Mouse (Mus musculus): ENCODE measurements around the gene Npepps. TPM values are rescaled to one million over a fixed set of nuclear protein-coding genes. Genes with fewer than 3 reads are reported as not detected.

Gene Npepps
- total RNA-seq, 2 experiments from 2014 or later: 32.3 to 45.0 TPM

DNA sequence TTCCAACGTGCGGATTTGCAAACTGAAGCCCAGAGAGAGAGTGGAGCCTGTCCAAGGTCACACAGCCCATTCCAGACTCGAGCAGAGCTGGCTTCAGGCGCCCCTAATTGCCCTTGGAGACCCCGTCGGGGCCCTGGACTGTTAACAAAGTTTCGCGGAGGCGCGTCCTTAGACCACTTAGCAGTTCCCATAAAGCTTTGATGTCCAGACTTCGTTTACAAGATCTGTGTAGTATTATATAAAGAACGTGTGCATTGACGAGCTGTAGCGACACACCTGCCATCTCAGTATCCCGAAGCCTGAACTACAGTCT, 91.8 kb downstream of the Npepps start:
- no peak for ATAC-seq (ENCODE audit: poor library complexity, severe bottlenecking)

DNA sequence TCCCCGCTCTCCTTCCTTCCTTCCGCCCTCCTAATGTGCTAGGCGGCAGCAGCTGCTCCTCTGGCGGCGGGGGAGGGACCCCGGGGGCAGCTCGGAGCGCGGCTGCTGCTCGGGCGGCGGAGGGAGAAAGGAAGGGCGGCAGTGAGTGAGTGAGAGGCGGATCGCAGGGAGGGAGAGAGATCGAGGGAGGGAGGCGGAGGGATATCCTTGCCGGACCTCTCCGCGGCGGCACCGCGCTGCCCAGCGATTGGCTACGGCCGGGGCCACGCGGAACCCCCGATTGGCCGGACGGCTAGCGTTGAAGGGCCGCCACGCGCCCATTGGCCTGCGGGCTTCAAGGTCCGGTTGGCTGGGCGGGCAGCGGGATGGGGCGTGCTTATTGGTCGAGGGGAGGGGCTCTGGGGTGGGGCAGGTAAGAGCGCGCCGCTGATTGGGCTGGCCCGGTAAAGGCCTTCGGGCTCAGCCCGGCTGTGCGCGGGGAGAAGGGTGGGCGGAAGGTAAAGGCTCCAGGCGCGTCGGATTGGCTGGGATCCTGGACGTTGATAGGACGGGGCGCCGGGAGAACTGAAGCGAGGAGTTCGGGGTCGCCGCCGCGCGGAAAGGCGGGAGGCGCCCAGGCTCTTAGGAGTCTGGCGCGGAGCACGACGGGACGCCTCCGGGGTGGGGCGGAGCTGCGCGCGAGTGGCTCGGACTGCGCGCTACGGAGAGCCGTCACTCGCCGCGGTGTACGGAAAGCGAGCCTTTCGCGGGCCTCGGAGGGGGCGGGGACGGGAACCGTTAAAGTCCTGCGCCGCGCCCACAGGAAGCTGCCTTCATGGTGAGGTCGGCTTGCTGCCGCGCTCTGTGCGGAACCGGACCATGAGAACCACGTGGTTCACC, 92.4 kb downstream of the Npepps start, which contains the start of gene Kpnb1:
Gene Kpnb1 (minus strand): TSS at position 118 of the 879 bp plus-strand sequence.
- ATAC-seq (ENCODE audit: poor library complexity, severe bottlenecking): peak; percentile 80

DNA sequence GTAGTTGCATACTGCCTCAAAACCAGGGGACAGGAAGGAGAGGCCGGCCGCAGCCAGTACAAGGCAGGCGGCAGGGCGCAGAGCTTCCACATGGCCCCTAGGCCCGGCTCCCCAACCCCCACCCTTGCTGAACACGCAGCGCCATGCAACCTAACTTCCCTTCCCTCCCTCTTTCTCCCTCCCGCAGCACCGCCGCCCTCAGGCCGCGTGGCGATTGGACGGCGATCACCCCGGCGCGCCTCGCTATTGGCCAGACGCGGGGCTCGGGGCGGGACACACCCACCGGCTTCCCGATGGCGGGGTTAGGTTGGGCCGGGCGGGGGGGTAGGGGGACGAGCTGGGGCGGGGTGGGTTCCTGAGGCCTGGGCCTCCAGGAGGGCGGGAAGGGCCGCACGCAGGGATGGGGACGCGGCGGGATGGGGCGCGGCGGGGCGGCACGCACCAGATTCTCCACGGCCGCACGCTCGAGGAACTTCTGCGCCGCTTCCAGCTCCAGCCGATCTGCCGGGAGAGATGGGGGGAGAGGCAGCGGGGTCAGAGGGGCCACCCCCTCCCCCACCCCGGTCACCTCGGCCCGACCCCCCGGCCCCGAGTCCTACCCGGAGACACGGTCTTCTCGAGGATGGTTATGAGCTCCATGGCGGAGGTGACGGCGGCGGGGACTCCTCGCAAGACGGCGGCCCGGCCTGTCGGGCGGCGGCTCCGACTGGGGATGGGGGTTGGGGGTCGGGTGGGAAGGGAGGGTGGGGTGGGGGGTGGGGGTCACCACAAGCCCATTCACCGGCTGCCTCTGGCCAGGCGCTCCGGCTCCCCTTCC, 93.3 kb downstream of the Npepps start:
- peak; percentile 74 for ATAC-seq (ENCODE audit: poor library complexity, severe bottlenecking)

DNA sequence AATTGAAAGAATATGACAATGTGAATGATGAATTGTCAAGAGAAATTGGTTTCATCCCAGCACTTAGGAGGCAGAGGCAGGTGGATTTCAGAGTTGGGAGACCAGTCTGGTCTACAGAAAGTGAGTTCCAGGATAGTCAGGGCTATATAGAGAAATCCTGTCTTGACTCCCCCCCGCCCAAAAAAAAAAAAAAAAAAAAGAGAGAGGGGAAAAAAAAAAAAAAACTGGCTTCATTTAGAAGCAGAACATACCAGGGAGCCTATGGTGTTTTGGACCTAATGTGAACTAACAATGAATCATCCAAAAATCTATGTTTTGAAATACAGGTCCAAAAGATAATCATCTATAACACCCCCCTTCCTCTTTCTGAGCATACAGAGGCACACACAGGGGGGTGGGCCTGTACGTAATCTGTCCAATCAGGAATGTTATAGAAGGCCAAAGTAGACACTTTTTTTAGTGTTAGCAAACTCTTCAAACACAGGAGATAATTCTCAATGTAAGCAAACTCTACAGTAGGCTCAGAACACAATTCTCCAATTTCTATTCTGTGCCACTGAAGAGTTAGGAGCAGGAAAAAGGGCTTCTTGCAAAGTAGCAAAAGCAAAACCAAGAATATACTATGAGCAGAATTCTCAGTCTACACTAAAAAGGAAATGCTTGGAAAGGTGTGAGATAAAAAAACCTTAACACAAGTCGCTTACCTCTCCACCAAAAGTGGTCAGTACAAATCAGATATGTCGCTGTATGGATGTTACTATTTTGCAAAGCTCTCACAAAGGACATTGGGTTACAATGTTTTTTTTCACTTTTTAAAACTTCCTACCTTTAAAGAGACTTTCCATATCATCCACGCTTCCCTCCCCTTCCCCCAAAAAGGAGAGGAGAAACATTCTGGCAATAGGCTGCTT, 94.5 kb downstream of the Npepps start:
- ATAC-seq (ENCODE audit: poor library complexity, severe bottlenecking): no peak

GRCm38 (mm10) chr11:97184875-97185274, 95.6 kb downstream of the Npepps start:
- no peak for ATAC-seq (ENCODE audit: poor library complexity, severe bottlenecking)

DNA sequence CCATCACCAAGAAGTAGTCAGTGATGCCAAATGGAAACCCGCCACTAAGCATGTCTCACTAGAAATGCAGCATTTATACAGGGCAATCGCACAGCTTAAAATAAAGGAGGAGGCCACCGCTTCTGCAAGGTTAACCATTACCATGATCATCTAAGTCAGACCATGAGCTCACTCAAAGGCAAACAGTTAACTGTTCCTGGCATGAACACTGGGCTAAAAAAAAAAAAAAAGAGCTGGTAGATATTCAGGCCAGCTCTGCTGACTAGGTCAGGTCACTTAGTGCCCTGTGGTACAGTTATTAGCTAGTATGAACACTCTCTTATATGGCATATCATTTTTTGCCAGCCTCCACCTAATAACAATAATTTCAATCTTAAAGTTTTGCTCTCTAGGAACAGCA, 98.0 kb downstream of the Npepps start:
- ATAC-seq (ENCODE audit: poor library complexity, severe bottlenecking): no peak

DNA sequence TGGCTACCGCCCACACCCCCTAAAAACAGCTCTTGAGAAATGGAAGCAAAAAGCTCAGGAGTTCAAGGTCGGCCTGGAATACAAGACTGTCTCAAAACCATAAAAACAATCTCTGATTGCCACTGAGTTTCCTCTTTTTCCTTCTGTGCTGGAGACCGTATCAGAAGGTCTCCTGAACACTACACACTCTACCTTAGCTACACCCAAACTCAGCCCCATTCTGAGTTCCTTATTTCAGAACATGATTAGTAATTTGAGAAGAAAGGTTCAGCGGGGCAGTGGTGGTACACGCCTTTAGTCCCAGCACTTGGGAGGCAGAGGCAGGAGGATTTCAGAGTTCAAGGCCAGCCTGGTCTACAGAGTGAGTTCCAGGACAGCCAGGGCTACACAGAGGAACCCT, 99.4 kb downstream of the Npepps start:
- ATAC-seq (ENCODE audit: poor library complexity, severe bottlenecking): no peak

DNA sequence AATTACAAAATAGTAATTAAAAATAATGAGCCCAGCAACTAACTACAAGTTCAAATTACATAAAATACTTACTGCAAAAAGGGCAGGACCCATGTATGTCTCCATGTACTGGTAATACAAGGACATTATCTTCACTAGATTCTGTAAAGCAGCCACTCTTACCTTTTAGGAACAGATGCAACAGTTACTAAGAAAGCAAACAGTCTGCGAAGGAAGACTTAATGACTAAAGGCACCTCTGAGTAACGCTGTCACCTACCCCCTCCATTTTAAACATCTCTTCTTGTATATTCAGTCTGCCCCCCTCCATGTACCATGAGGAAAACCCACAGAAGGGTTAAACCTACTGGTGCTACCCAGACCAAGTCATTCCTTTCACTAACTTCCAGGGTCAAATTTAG, 102.2 kb downstream of the Npepps start:
- ATAC-seq (ENCODE audit: poor library complexity, severe bottlenecking): no peak

DNA sequence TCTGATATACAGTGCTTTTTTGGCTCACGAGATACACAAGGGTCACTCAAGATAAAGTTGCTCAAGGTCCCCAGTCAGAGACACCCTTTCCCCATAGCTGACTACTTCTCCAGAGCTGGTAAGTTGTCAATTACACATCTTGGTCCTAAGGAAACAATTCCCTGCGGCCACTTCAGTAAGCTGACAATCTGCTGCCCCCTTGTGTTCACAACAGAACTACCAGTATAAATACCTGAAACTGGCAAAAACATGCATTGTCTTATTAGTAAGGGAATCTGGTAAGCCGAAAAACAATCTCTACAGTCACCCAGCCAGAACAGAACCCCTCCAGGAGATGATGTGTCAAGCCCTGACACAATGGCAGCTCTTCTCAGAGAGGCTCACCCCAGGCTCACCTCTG, 103.6 kb downstream of the Npepps start:
- peak; percentile 71; the same call in 1 of the 2 replicates for ATAC-seq (ENCODE audit: poor library complexity, severe bottlenecking)

DNA sequence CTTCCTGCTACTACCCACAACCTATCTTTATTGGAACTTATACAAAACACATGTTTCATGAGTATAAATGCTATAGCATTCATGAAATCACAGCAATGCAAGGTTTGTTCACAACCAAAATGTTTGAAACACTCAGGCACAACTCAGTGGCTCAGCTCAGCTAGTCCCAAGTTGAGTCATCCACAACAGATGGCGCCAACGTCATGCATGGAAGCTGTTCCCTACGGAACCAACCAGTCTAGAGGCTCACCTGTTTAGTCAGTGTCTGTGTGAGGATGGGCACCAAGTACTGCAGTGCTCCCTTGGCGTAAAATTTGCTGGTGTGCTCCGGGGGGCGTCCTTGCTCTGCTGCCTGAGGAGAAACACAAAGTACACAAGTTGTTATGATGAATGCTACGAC, 104.9 kb downstream of the Npepps start:
- ATAC-seq (ENCODE audit: poor library complexity, severe bottlenecking): no peak

DNA sequence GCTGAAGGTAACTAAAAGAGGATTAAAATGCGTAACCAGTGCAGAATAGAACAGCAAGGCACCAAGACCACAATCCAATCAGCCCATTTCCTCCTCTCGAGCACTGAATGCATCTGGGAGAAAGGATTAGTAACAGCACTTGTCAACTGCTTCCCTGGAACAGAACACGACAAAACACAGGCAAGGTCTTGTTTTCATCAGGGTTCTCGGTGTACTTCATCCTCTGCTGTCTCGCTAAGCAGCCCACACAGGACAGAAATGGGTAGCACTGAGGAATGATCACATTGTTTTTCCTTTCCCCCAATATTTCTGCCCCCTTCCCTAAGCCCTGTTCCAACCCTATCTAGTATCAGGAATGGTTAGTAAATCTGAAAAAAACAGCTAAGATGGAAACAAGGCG, 120.1 kb downstream of the Npepps start:
- ATAC-seq (ENCODE audit: poor library complexity, severe bottlenecking): no peak

GRCm38 (mm10) chr11:97156999-97157398, 123.4 kb downstream of the Npepps start:
- no peak for ATAC-seq (ENCODE audit: poor library complexity, severe bottlenecking)

Other genes with a start within 250 kb of the Npepps start
- 0.55 and 0.80 TPM in 2 replicates for gene Lrrc46, start 239.2 kb downstream of the Npepps start, total RNA-seq (2015)
- not detected in 2 replicates for gene Lrrc46, start 239.2 kb downstream of the Npepps start, total RNA-seq (2017)
- 28.4 and 28.6 TPM in 2 replicates for gene Mrpl10, start 239.1 kb downstream of the Npepps start, total RNA-seq (2015)
- gene Mrpl10, start 239.1 kb downstream of the Npepps start, total RNA-seq (2017): 18.6 and 19.7 TPM in 2 replicates
- gene Osbpl7, start 230.0 kb downstream of the Npepps start, total RNA-seq (2015): 5.3 and 6.5 TPM in 2 replicates
- gene Osbpl7, start 230.0 kb downstream of the Npepps start, total RNA-seq (2017): 7.1 and 7.5 TPM in 2 replicates
- gene Tbx21, start 165.3 kb downstream of the Npepps start, total RNA-seq (2015): 0.58 and 1.0 TPM in 2 replicates
- gene Tbx21, start 165.3 kb downstream of the Npepps start, total RNA-seq (2017): 1.1 and 1.3 TPM in 2 replicates
- 16.0 and 17.6 TPM in 2 replicates for gene Tbkbp1, start 129.1 kb downstream of the Npepps start, total RNA-seq (2015)
- gene Tbkbp1, start 129.1 kb downstream of the Npepps start, total RNA-seq (2017): 13.6 and 17.2 TPM in 2 replicates
- 86.9 and 93.7 TPM in 2 replicates for gene Kpnb1, start 92.8 kb downstream of the Npepps start, total RNA-seq (2015)
- 196 and 233 TPM in 2 replicates for gene Kpnb1, start 92.8 kb downstream of the Npepps start, total RNA-seq (2017)
- gene Mrpl45, start 35.1 kb upstream of the Npepps start, total RNA-seq (2015): 17.2 and 19.8 TPM in 2 replicates
- 8.2 and 15.2 TPM in 2 replicates for gene Mrpl45, start 35.1 kb upstream of the Npepps start, total RNA-seq (2017)
- gene Gpr179, start 71.4 kb upstream of the Npepps start, total RNA-seq (2015): not detected in 2 replicates
- under 0.01 TPM in 1 of 2 replicates, not detected in the other for gene Gpr179, start 71.4 kb upstream of the Npepps start, total RNA-seq (2017)
- gene Socs7, start 81.9 kb upstream of the Npepps start, total RNA-seq (2015): 4.0 and 4.4 TPM in 2 replicates
- 7.6 and 8.5 TPM in 2 replicates for gene Socs7, start 81.9 kb upstream of the Npepps start, total RNA-seq (2017)
- 7.7 and 9.8 TPM in 2 replicates for gene Arhgap23, start 134.9 kb upstream of the Npepps start, total RNA-seq (2015)
- gene Arhgap23, start 134.9 kb upstream of the Npepps start, total RNA-seq (2017): 5.8 and 9.4 TPM in 2 replicates
- gene 4933428G20Rik, start 219.7 kb upstream of the Npepps start, total RNA-seq (2015): not detected in 2 replicates
- not detected in 2 replicates for gene 4933428G20Rik, start 219.7 kb upstream of the Npepps start, total RNA-seq (2017)

Data from megakaryocyte, adult 5-6 weeks (primary cell).